Mouse (Mus musculus) bone marrow, adult 2 months (tissue): ENCODE results near the gene Htr1a.

Source experiments
- CTCF ChIP-seq: fragments of 200-500 bp; IDR thresholded peaks from 2 replicates; pipeline ENCODE4 v1.5.1; 2011; ENCODE audit warnings: low read length, control low read depth; ENCODE audit not compliant: control insufficient read depth, insufficient read depth
- POLR2A ChIP-seq: fragments of 200-500 bp; IDR thresholded peaks from 2 replicates; pipeline ENCODE4 v1.6.1; 2011; ENCODE audit warnings: low read depth, mild to moderate bottlenecking, control low read depth, low read length, borderline replicate concordance; ENCODE audit not compliant: control insufficient read depth

GRCm38 (mm10) chr13:105433141-105433540, 10.3 kb upstream of the Htr1a start:
- TF ChIP-seq POLR2A (no peak), CTCF (no peak)
